Mouse (Mus musculus) forebrain, embryonic 11.5 days (tissue): ENCODE results near the gene Dcun1d3. TPM values are rescaled to one million over a fixed set of nuclear protein-coding genes. Genes with fewer than 3 reads are reported as not detected.

Experiments
- ATAC-seq: fragments of 200-750 bp; cut with Nextera tagmentation; replicated peaks from 2 replicates; pipeline ENCODE4 v1.8.0; 2017; ENCODE audit warnings: moderate TSS enrichment; ENCODE audit not compliant: low FRiP score
- DNase-seq: peaks from one replicate; pipeline ENCODE4 v3.0.0-alpha.2; 2017; ENCODE audit warnings: low spot score
- H3K27ac ChIP-seq: fragments of 300-500 bp; sonication (generic); 2 replicates; pipeline ENCODE4 v1.5.1; 2014; ENCODE audit warnings: low read depth, low read length
- H3K27me3 ChIP-seq: fragments of 300-500 bp; sonication (generic); 2 replicates; pipeline ENCODE4 v1.6.1; 2014; ENCODE audit warnings: mild to moderate bottlenecking, low read length, mixed read lengths; ENCODE audit not compliant: control insufficient read depth, insufficient read depth
- H3K36me3 ChIP-seq: fragments of 300-500 bp; sonication (generic); 2 replicates; pipeline ENCODE4 v1.6.1; 2014; ENCODE audit warnings: mild to moderate bottlenecking, low read length, moderate library complexity, mixed read lengths; ENCODE audit not compliant: control insufficient read depth, insufficient read depth
- H3K4me1 ChIP-seq: fragments of 300-500 bp; sonication (generic); replicated peaks from 2 replicates; pipeline ENCODE4 v1.6.1; 2014; ENCODE audit warnings: low read length, mixed read lengths; ENCODE audit not compliant: control insufficient read depth, insufficient read depth
- H3K4me2 ChIP-seq: fragments of 300-500 bp; sonication (generic); 2 replicates; pipeline ENCODE4 v1.6.1; 2014; ENCODE audit warnings: low read depth, mild to moderate bottlenecking, low read length, moderate library complexity, mixed read lengths; ENCODE audit not compliant: severe bottlenecking
- H3K4me3 ChIP-seq: fragments of 300-500 bp; sonication (generic); 2 replicates; pipeline ENCODE4 v1.5.1; 2014; ENCODE audit warnings: low read depth, low read length
- H3K9ac ChIP-seq: fragments of 300-500 bp; sonication (generic); 2 replicates; pipeline ENCODE4 v1.6.1; 2014; ENCODE audit warnings: low read length
- H3K9me3 ChIP-seq: fragments of 300-500 bp; sonication (generic); 2 replicates; pipeline ENCODE4 v1.6.1; 2016; ENCODE audit warnings: low read length, mixed read lengths; ENCODE audit not compliant: control insufficient read depth
- WGBS: fragments of 180-500 bp; shearing (Covaris S2); extraction: QIAGEN DNeasy Blood & Tissue Kit; methylation state at CpG from one replicate; pipeline ENCODE4 v1.1.7; 2014; 5-methylcytosine and 5-hydroxymethylcytosine counted together
- polyA plus RNA-seq: library from polyadenylated mRNA; unstranded; fragments of >200 nt; fragmentation: Nextera tagmentation; extraction: Ambion mirVana; gene quantifications from 2 replicates; pipeline ENCODE4 v1.2.1, GENCODE M21; 2014

Gene Dcun1d3
- polyA plus RNA-seq, 1 experiment from 2014 or later: 9.4 TPM

DNA sequence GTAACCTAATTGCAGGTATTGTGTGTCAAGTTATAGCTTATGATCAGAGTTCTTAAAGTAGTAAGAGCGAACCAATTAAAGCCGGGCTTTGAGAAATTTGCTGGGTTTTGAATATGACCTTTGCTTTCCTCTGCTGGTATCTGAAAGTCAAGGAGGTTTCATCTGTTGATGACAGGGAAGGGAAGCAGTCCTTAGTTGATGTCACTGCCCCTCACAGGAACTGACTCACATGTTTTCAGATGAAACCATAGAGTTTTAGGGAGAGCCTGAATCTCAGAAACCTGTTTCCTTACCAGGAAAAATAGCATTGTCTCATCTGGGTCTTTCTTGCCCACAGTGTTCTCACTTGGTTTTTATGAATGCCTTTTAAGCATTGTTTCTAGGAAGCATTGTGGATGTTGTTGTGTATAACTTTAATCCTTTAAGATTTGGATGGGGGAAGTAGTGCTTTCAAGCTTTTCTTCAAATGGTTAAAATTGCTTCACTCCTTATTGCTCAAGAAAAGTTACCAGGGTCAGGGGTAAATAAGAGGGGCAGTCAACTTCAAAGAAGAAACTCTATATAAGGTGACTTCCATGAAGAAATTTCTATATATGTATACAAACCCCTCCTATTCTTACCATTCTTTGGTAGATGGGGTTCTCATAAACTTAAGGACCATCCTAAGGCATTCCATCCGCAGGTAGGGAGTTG, 10.6 kb upstream of the Dcun1d3 start:
- no peak overlapping the region for H3K27ac ChIP-seq
- no peak overlapping the region for H3K4me3 ChIP-seq
- WGBS: 92% methylated on average over 3 of the region's 3 CpGs
- no peak for ATAC-seq
- no peak for DNase-seq
- H3K9ac ChIP-seq: no peak overlapping the region
- H3K4me2 ChIP-seq: no peak overlapping the region
- no peaks in the 10 kb centered on the region for H3K9me3 ChIP-seq
- no peaks in the 10 kb centered on the region for H3K27me3 ChIP-seq
- H3K36me3 ChIP-seq: no peaks in the 10 kb centered on the region
- no peaks in the 10 kb centered on the region for H3K4me1 ChIP-seq

DNA sequence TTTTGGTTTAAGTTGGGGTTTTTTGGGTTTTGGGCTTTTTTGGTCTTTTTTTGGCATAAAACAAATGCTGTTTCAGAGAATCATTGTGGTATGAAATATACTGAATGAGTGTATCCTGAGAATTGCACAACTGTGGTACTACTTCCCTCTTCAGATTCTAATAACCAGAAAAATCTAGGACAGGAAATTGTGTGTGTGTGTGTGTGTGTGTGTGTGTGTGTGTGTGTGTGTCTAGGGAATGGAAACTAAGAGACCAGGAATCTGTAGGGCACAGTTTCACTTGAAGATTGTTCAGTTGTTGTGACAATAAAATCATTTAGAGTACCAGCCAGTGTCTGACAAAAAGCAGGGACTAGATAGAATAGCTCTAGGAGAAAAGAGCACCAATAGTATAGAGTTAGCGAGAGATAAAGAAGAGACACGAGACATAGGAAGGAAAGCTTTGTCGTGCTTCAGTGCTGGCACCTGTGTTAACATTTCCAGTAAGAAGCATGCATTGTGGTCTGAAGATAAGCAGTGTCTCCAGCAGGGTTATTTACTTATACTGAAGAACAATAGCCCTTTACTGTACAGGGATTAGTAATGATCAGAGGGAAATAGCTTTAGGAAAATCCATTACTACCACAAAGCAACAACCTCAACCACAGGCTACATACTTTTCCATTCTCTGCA, 3.4 kb upstream of the Dcun1d3 start:
- no peak overlapping the region for H3K27ac ChIP-seq
- no peaks in the 10 kb centered on the region for H3K9me3 ChIP-seq
- no peak overlapping the region for H3K4me2 ChIP-seq
- WGBS: 79% methylated on average over 3 of the region's 3 CpGs
- no peaks in the 10 kb centered on the region for H3K36me3 ChIP-seq
- no peaks in the 10 kb centered on the region for H3K27me3 ChIP-seq
- H3K9ac ChIP-seq: no peak overlapping the region
- no peak for ATAC-seq
- no peak for DNase-seq
- H3K4me3 ChIP-seq: no peak overlapping the region
- H3K4me1 ChIP-seq: peaks cover under 1% of the 10 kb centered on the region; the same call in 1 of the 2 replicates

DNA sequence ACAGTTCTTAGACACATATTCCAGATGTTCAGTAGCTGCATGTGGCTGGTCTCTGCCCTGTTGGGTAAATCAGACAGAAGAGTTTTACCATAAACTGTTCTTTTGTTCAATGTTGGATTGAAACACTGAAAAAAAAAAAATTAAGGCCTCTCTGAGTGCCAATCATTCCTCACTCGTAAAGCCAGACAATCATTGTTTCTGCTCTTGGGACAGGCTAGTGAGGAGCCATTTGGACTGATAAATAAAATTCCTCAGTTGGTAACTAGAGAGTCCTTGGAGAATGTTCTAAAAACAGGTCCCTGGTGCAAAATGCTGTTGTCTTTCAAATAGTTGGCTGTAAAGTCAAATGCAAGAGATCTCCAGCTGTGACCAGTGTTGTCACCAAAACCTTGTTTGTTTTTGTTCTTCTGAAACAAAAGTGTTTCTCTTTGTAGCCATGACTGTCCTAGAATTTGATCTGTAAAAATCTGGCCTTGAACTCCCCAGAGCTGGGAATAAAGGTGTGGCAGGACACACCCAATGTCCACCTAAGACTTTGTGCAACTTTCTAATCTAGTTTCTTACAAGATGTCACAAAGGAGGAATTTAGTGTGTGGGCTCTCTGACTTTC, 2.3 kb upstream of the Dcun1d3 start:
- Histone ChIP-seq H3K4me1 (peaks cover 4% of the 10 kb centered on the region; the same call in 1 of the 2 replicates), H3K9me3 (no peaks in the 10 kb centered on the region), H3K4me2 (no peak overlapping the region), H3K9ac (no peak overlapping the region), H3K4me3 (no peak overlapping the region), H3K27me3 (no peaks in the 10 kb centered on the region), H3K27ac (no peak overlapping the region), H3K36me3 (no peaks in the 10 kb centered on the region)
- 72% methylated on average over 1 of the region's 1 CpGs for WGBS
- no peak for ATAC-seq
- no peak for DNase-seq

DNA sequence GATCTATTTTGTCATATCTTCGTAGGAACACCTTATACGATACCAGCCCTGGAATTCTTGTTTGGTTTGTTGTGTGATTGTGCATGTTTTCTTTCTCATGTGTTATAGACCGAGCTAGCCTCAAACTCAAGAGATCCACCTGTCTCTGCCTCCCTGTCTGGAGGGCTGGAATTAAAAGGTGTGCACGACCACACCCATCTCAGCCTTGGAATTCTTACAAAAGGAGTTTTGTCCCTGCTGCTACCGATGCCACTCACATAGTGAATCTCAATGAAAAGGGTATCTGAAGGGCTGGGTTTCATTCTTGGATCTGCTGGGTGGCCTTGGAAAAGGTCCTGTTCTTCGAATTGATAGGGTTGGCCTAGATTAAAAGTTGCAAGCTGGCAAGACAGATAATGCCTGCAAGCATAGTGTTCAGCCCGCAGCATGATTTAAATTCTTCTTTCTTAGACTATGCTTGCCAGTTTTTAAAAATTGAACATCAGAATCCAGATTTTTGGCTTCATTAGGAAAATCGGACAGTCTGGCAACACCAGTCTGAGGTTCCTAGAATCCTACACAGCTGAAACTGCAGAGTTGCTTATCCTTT, 1.5 kb upstream of the Dcun1d3 start:
- ATAC-seq: no peak
- H3K9ac ChIP-seq: no peak overlapping the region
- no peak for DNase-seq
- peaks cover 4% of the 10 kb centered on the region; the same call in 1 of the 2 replicates for H3K4me1 ChIP-seq
- H3K36me3 ChIP-seq: no peaks in the 10 kb centered on the region
- no peak overlapping the region for H3K27ac ChIP-seq
- H3K27me3 ChIP-seq: no peaks in the 10 kb centered on the region
- H3K9me3 ChIP-seq: no peaks in the 10 kb centered on the region
- no peak overlapping the region for H3K4me2 ChIP-seq
- 95% methylated on average over 8 of the region's 8 CpGs for WGBS
- H3K4me3 ChIP-seq: no peak overlapping the region

DNA sequence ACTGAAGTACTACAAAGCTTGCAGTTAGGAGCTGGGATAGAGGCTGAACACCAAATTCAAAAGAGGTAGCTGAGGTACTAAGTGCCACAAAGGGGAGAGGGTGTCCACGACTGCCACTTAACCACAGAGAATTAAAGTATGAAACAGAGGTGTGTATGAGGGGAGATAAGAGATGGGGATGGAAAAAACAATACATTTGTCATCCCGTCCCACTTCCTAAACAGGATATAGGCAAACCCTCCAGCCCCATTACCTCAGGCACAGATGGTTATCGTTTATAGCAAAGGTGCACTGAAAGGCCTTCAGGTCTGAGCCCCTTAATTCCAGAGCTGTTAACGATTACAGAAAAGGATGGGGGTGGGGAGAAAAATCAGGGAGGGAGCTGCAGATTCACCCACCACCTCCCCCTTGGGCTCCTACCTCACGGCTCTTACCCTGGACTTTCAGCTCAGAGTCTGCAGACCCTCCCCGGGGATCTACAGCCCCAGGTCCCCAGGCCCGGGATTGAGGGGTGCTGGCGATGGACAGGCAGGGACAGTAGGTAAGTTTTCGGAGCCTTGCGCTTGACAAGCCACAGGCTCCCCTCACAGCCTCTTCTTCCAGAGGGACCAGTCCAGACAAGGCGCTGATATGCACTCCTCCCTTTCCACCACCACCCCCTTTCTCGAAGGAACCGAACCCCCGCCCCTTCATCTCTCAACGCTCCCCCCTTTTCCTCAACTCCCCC, 1.1 kb downstream of the Dcun1d3 start:
- 3% methylated on average over 14 of the region's 15 CpGs for WGBS
- Histone ChIP-seq H3K27me3 (no peaks in the 10 kb centered on the region), H3K27ac (peak overlapping the region; percentile 43; the same call in 1 of the 2 replicates), H3K4me2 (peak overlapping the region; percentile 75), H3K9me3 (no peaks in the 10 kb centered on the region), H3K36me3 (no peaks in the 10 kb centered on the region), H3K4me1 (peaks cover 4% of the 10 kb centered on the region; the same call in 1 of the 2 replicates), H3K4me3 (peak overlapping the region; percentile 66), H3K9ac (peak overlapping the region; percentile 81)
- ATAC-seq: peak; percentile 58
- DNase-seq: no peak

DNA sequence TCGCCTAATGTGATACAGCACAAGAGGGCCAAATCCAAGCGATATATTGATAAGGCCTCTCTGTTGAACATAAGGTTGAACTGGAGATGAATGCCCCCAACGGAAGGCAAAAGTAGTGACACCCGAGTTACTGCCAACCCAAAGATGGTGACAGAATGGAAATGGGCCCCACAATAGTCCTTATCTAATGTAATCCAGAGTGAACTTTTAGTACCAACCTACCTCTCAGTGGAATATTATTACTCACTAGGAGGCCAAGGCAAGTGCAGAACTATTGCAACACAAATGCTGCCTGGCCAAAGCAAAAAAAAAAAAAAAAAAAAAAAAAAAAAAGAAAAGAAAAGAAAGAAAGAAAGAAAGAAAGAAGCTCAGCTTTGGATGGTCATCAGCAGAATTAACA, 3.4 kb downstream of the Dcun1d3 start:
- no peak for ATAC-seq
- no peak overlapping the region for H3K4me2 ChIP-seq

DNA sequence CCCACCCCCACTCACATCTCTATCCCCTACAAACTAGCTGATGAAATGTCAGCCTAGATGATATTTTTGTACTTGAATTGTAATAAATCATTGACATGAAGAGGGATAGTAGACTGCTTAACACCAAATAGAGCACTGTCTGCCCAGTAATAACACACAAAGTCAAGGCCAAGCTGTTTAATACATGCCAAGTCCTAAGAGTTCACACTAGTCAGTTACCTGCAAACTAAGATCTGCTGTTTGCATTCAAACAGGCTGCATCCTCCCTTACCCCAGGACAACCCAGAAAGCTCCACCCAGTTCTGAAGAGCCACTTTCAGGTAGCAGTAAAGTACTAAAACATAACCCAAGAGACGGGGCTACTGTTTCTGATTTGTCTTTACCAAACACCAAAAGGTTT, 3.9 kb downstream of the Dcun1d3 start:
- Histone ChIP-seq H3K36me3 (no peaks in the 10 kb centered on the region), H3K27me3 (no peaks in the 10 kb centered on the region), H3K4me1 (peaks cover 4% of the 10 kb centered on the region; the same call in 1 of the 2 replicates), H3K4me2 (no peak overlapping the region), H3K27ac (no peak overlapping the region), H3K4me3 (no peak overlapping the region), H3K9ac (no peak overlapping the region), H3K9me3 (no peaks in the 10 kb centered on the region)
- DNase-seq: no peak
- ATAC-seq: no peak
- WGBS: 93% methylated on average over 1 of the region's 1 CpGs

More for the DNA sequence above, 3.4 kb downstream of the Dcun1d3 start:
- peaks cover 4% of the 10 kb centered on the region; the same call in 1 of the 2 replicates for H3K4me1 ChIP-seq
- H3K27me3 ChIP-seq: no peaks in the 10 kb centered on the region
- H3K27ac ChIP-seq: no peak overlapping the region
- H3K4me3 ChIP-seq: no peak overlapping the region
- no peaks in the 10 kb centered on the region for H3K36me3 ChIP-seq
- no peak for DNase-seq
- WGBS: 90% methylated on average over 4 of the region's 4 CpGs
- H3K9me3 ChIP-seq: no peaks in the 10 kb centered on the region
- no peak overlapping the region for H3K9ac ChIP-seq

DNA sequence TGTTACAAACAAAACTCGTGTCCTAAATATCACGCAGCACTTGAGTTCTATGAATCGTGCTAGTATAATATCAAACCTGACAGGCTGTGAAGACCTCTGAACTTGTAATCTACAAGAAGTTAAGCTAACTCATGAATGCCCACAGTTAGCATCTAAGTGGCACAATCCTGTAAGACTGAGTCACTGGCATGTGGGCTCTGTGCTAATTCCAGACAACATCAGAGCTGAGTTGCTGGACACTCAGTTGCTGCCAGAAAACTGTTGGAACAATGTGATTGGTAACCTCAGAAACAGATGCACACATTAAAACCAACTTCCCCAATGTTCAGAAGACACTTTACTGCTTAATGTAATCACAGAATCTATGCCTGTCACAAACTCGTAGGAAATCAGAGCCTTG, 8.2 kb downstream of the Dcun1d3 start:
- H3K36me3 ChIP-seq: no peaks in the 10 kb centered on the region
- no peak overlapping the region for H3K27ac ChIP-seq
- no peak overlapping the region for H3K4me3 ChIP-seq
- H3K9ac ChIP-seq: no peak overlapping the region
- no peak overlapping the region for H3K4me2 ChIP-seq
- 91% methylated on average over 4 of the region's 4 CpGs for WGBS
- ATAC-seq (no peak), DNase-seq (no peak)
- no peaks in the 10 kb centered on the region for H3K9me3 ChIP-seq
- H3K27me3 ChIP-seq: no peaks in the 10 kb centered on the region
- H3K4me1 ChIP-seq: no peaks in the 10 kb centered on the region
